Mouse (Mus musculus): Measurements from ENCODE around the gene Stoml3. TPM values are rescaled to one million over a fixed set of nuclear protein-coding genes. Genes with fewer than 3 reads are reported as not detected.

The Stoml3 gene
- polyA plus RNA-seq, 1 experiment from 2014 or later: not detected

DNA sequence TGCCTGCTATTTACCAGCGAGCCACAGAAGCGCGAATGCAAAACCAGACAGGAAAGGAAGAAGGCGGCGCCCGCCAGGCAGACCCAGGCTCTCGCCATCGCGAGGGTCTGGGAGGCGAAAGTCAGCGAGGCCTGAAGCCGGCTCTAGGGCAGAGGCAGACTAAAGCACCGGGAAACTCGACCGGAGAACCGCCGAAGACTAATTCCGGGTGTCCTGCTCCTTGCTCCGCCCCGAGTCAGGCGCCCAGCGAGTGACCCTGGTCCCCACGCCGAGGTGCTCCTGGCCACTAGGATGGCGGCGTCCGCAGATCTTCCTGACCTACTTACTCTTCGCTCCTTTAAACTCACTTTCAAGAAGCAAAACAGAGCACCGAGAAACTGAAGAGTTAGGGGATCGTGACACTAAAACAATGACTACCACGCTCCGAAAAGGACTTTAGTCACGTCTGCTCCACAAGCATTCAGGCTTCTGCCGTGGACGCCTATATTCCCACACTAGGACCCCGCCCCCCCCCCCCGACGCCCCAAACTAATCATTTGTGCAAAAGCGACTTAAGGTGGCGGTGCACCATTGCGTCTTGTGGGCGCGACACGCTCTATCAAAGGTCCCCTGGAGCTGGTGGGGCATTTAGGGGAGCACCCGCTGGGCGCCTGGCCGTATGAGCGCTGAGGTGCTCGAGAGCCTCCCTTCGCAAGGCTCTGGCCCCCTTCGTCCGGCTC lies 25.2 kb upstream of the Stoml3 start, which contains the start of the genes Nhlrc3 and Proser1:
Nhlrc3 (minus strand) TSS at position 287 of the 719 bp plus-strand sequence.
Proser1 (plus strand) TSS at position 621 of the 719 bp plus-strand sequence.
- Histone ChIP-seq H3K9me3 (no peaks in the 10 kb centered on the region), H3K27me3 (no peaks in the 10 kb centered on the region), H3K36me3 (peaks cover 15% of the 10 kb centered on the region; the same call in 1 of the 2 replicates), H3K4me2 (peak within 1 kb of the TSS; percentile 91), H3K4me1 (replicated peaks) (peaks cover 40% of the 10 kb centered on the region), H3K27ac (replicated peaks) (peak within 1 kb of the TSS; percentile 89), H3K4me3 (peak within 1 kb of the TSS; percentile 91), H3K9ac (peak within 1 kb of the TSS; percentile 80)
- WGBS: under 1% methylated on average over 52 of the region's 52 CpGs
- ATAC-seq (ENCODE audit: low FRiP score, low read depth): peak; percentile 97

DNA sequence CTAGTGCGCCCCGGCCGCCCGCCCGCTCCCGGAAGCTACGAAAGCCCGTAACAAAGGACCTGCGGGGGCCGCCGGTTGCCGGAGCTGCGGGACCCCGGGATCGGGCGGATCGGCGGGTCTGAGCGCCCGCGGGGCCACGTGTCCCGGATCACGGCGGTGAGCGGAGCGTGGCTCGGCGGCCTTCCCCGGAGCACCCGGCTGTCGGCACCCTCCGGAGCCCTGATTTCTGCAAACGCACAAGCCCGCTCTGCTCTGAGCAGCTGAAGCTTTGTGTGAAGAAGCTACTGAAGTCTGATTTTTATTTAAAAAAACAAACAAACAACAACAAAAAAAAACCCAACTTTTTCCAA lies 24.7 kb upstream of the Stoml3 start:
- Histone ChIP-seq H3K9me3 (no peaks in the 10 kb centered on the region), H3K4me1 (replicated peaks) (peaks cover 40% of the 10 kb centered on the region), H3K9ac (peak overlapping the region; percentile 80), H3K27ac (replicated peaks) (peak overlapping the region; percentile 89), H3K36me3 (peaks cover 9% of the 10 kb centered on the region; the same call in 1 of the 2 replicates), H3K4me3 (peak overlapping the region; percentile 91), H3K27me3 (no peaks in the 10 kb centered on the region), H3K4me2 (peak overlapping the region; percentile 91)
- peak; percentile 73 for ATAC-seq (ENCODE audit: low FRiP score, low read depth)
- WGBS: under 1% methylated on average over 35 of the region's 35 CpGs

GRCm38 (mm10) chr3:53464146-53464698 lies 24.2 kb upstream of the Stoml3 start:
- Histone ChIP-seq H3K4me2 (peak overlapping the region; percentile 91), H3K4me1 (replicated peaks) (peaks cover 40% of the 10 kb centered on the region), H3K27ac (replicated peaks) (0 out of 2 replicates have a peak overlapping the region, but pooled peaks have one; percentile 89), H3K9me3 (no peaks in the 10 kb centered on the region), H3K27me3 (no peaks in the 10 kb centered on the region), H3K36me3 (peaks cover 8% of the 10 kb centered on the region; the same call in 1 of the 2 replicates), H3K9ac (peak overlapping the region; percentile 80), H3K4me3 (peak overlapping the region; percentile 91)
- no peak for ATAC-seq (ENCODE audit: low FRiP score, low read depth)
- under 1% methylated on average over 20 of the region's 20 CpGs for WGBS

GRCm38 (mm10) chr3:53465330-53465729 lies 23.1 kb upstream of the Stoml3 start:
- Histone ChIP-seq H3K4me3 (peak overlapping the region; percentile 91), H3K27me3 (no peaks in the 10 kb centered on the region), H3K36me3 (no peaks in the 10 kb centered on the region), H3K9me3 (no peaks in the 10 kb centered on the region), H3K9ac (no peak overlapping the region), H3K27ac (replicated peaks) (no peak overlapping the region), H3K4me2 (peak overlapping the region; percentile 91), H3K4me1 (replicated peaks) (peaks cover 40% of the 10 kb centered on the region)
- 59% methylated on average over 6 of the region's 6 CpGs for WGBS
- ATAC-seq (ENCODE audit: low FRiP score, low read depth): no peak

- 51% methylated on average over 9 of the region's 9 CpGs for WGBS
- no peaks in the 10 kb centered on the region for H3K9me3 ChIP-seq
- H3K36me3 ChIP-seq: peaks cover 9% of the 10 kb centered on the region; the same call in 1 of the 2 replicates
- H3K4me3 ChIP-seq: no peak overlapping the region
- peaks cover 40% of the 10 kb centered on the region for H3K4me1 ChIP-seq (replicated peaks)
- no peak for ATAC-seq (ENCODE audit: low FRiP score, low read depth)
- H3K4me2 ChIP-seq: peak overlapping the region; percentile 91
- H3K27ac ChIP-seq (replicated peaks): no peak overlapping the region
- no peak overlapping the region for H3K9ac ChIP-seq
- H3K27me3 ChIP-seq: no peaks in the 10 kb centered on the region
Measured at GRCm38 (mm10) chr3:53466481-53466880, 22.0 kb upstream of the Stoml3 start.

- ATAC-seq (ENCODE audit: low FRiP score, low read depth): no peak
- Histone ChIP-seq H3K27me3 (no peaks in the 10 kb centered on the region), H3K27ac (replicated peaks) (no peak overlapping the region), H3K9me3 (no peaks in the 10 kb centered on the region), H3K9ac (no peak overlapping the region), H3K4me1 (replicated peaks) (peaks cover 34% of the 10 kb centered on the region), H3K36me3 (peaks cover 15% of the 10 kb centered on the region), H3K4me3 (no peak overlapping the region), H3K4me2 (no peak overlapping the region)
- WGBS: 77% methylated on average over 5 of the region's 5 CpGs
Measured at GRCm38 (mm10) chr3:53467356-53467755, 21.1 kb upstream of the Stoml3 start.

DNA sequence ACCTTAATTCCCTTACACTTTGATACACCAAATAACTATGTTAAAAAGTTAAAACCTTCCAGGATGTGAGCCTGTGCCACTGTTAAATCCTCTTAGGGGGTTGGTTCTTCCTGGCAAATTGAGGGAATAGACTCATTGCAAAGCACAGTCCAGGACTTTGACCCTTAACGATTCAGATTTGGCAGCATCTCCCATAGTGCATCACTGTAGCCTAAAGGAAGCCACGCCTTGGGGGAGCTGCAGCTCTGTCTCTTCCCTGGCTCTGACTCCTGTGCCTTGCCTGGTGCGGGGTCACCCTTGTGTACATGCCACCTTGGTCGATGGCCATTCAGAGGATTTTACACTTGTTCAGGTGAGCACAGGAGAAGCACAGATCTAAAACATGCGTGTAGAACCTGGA lies 18.8 kb upstream of the Stoml3 start:
- 97% methylated on average over 5 of the region's 5 CpGs for WGBS
- no peak overlapping the region for H3K4me3 ChIP-seq
- H3K36me3 ChIP-seq: peaks cover 38% of the 10 kb centered on the region
- H3K4me2 ChIP-seq: no peak overlapping the region
- no peaks in the 10 kb centered on the region for H3K9me3 ChIP-seq
- no peak overlapping the region for H3K27ac ChIP-seq (replicated peaks)
- H3K9ac ChIP-seq: no peak overlapping the region
- H3K27me3 ChIP-seq: no peaks in the 10 kb centered on the region
- peaks cover 28% of the 10 kb centered on the region for H3K4me1 ChIP-seq (replicated peaks)
- no peak for ATAC-seq (ENCODE audit: low FRiP score, low read depth)

DNA sequence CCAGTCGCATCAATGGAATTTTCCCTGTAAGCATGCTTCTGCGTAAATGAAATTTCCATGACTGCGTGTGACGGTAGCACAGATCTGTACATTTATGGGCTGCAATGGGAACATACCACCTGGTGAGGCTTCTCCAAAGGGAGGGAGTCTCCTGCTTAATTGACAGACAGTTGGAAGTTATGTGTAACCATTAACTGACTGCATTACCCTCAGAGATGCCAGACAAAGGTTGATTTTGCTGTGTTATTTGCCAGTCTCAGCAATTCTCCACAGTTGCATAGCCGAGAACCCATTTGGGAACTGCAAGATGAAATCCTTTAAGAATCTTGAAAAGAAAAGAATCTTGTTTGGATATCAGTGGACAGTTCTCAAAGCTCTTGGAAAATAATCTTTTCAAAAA lies 16.4 kb upstream of the Stoml3 start:
- ATAC-seq (ENCODE audit: low FRiP score, low read depth): no peak
- 95% methylated on average over 5 of the region's 5 CpGs for WGBS
- Histone ChIP-seq H3K9me3 (no peaks in the 10 kb centered on the region), H3K27me3 (no peaks in the 10 kb centered on the region), H3K9ac (no peak overlapping the region), H3K4me1 (replicated peaks) (peaks cover 4% of the 10 kb centered on the region; the same call in 1 of the 2 replicates), H3K36me3 (peaks cover 55% of the 10 kb centered on the region), H3K4me2 (no peak overlapping the region), H3K27ac (replicated peaks) (no peak overlapping the region), H3K4me3 (no peak overlapping the region)

DNA sequence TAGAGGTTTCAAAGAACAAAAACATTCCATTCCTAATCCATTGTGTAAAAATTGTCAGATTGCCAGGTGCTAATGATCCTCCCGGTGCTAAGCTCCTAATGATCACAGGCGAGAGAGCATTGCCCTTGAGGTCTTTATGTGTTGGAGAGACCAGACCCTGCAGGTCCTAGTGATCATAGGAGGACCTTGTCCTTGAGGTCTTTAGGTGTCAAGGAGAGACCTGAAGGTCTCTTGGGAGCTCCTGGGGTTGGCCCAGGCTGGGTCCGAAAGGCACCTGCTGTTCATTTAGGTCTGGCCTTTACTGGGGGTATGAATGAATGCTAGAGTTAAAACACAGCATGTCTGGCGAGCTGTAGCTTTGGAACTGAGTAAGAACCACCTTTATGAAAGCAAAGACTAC lies 14.3 kb upstream of the Stoml3 start:
- H3K9ac ChIP-seq: no peak overlapping the region
- H3K4me3 ChIP-seq: no peak overlapping the region
- H3K4me1 ChIP-seq (replicated peaks): no peaks in the 10 kb centered on the region
- WGBS: 70% methylated on average over 4 of the region's 4 CpGs
- no peak overlapping the region for H3K4me2 ChIP-seq
- H3K9me3 ChIP-seq: no peaks in the 10 kb centered on the region
- peaks cover 70% of the 10 kb centered on the region for H3K36me3 ChIP-seq
- ATAC-seq (ENCODE audit: low FRiP score, low read depth): no peak
- no peaks in the 10 kb centered on the region for H3K27me3 ChIP-seq
- no peak overlapping the region for H3K27ac ChIP-seq (replicated peaks)

DNA sequence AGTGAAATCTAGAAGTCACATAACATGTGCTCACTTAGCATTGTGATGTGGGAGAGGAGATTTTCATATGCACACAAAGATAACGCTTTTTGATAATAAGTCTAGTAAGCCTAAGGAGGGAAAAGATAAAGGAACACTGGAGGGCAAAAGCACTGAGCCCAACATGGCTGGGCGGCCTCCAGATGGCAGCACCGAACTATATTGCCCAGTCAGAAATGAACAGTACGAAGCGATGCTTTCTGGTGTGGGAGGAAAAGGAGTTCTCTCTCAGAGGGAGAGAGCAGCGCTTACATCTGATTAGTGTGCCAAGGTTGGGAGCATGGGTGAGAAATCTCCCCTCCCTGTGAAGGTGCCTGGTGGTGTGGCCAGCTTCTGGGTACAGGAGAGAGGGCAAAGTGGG lies 12.6 kb upstream of the Stoml3 start:
- Histone ChIP-seq H3K4me1 (replicated peaks) (no peaks in the 10 kb centered on the region), H3K4me3 (no peak overlapping the region), H3K27me3 (no peaks in the 10 kb centered on the region), H3K9me3 (no peaks in the 10 kb centered on the region), H3K27ac (replicated peaks) (no peak overlapping the region), H3K9ac (no peak overlapping the region), H3K36me3 (peaks cover 77% of the 10 kb centered on the region), H3K4me2 (no peak overlapping the region)
- WGBS: 55% methylated on average over 6 of the region's 6 CpGs
- peak; percentile 60; the same call in 1 of the 2 replicates for ATAC-seq (ENCODE audit: low FRiP score, low read depth)

DNA sequence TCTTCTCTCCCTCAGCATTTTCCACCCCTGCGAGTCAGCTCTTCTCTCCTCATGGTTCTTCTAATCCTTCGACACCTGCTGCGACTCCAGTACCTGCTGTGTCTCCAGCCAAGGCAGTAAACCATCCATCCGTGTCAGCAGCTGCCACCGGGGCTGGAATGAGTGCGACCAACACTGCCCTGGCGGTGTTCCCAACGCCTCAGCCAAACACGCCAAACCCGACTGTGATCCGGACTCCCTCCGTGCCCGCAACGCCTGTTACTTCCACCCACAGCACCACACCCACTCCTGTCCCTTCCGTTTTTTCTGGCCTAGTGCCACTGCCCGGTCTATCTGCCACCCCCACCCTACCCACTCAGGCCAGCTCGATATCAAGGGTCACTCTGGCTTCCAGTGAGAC lies 11.0 kb upstream of the Stoml3 start:
- H3K4me3 ChIP-seq: no peak overlapping the region
- H3K9me3 ChIP-seq: no peaks in the 10 kb centered on the region
- no peak overlapping the region for H3K4me2 ChIP-seq
- H3K27me3 ChIP-seq: no peaks in the 10 kb centered on the region
- no peak overlapping the region for H3K27ac ChIP-seq (replicated peaks)
- whole genome bisulfite sequencing: 74% methylated on average over 17 of the region's 17 CpGs
- peak; percentile 19; the same call in 1 of the 2 replicates for ATAC-seq (ENCODE audit: low FRiP score, low read depth)
- H3K4me1 ChIP-seq (replicated peaks): no peaks in the 10 kb centered on the region
- no peak overlapping the region for H3K9ac ChIP-seq
- peaks cover 75% of the 10 kb centered on the region for H3K36me3 ChIP-seq

DNA sequence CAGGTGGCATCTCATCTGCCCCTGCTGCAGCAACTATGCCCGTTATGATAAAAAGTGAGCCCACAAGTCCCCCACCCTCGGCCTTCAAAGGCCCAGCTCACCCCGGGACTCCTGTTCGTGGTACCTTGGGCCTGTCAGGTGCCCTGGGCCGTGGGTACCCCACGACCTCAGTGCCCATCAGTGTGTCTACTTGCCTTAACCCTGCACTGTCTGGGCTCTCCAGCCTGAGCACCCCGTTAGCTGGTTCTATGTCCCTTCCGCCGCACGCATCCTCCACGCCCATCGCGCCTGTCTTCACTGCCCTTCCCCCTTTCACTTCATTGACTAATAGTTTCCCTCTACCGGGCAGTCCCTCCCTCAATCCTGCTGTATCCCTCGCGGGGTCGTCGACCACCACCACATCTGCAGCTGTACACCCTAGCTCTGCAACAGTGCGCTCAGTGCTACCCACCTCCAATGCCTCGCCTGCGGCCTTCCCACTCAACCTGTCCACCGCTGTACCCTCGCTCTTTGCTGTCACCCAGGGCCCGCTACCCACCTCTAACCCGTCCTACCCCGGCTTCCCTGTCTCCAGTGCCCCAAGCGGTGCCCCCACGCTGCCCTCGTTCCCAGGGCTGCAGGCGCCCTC lies 9.9 kb upstream of the Stoml3 start:
- no peaks in the 10 kb centered on the region for H3K27me3 ChIP-seq
- no peaks in the 10 kb centered on the region for H3K9me3 ChIP-seq
- ATAC-seq (ENCODE audit: low FRiP score, low read depth): peak; percentile 12
- WGBS: 95% methylated on average over 30 of the region's 30 CpGs
- no peak overlapping the region for H3K27ac ChIP-seq (replicated peaks)
- no peak overlapping the region for H3K9ac ChIP-seq
- peaks cover 65% of the 10 kb centered on the region for H3K36me3 ChIP-seq
- no peak overlapping the region for H3K4me2 ChIP-seq
- H3K4me3 ChIP-seq: no peak overlapping the region
- no peaks in the 10 kb centered on the region for H3K4me1 ChIP-seq (replicated peaks)
